In the genomic region with DNA sequence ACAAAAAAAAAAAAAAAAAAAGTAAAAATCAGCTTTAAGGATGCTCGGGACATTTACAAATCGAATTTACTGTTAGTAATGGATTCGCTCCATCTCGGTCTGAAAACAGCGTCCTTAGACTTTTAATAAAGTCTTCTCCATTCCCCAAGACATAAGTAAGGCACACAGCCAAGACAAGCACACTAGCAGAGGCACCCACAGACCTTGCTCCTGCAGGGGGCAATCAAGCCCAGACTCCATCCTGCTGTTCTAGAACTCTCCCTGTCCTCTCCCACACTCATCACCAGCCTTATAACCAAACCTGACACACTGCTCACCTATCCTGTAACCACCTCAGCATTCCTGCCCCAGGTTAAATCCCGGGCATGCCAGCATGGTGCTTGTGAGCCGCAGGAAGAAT, we compare ENCODE assay signal across 9 mouse cellular contexts. TPM values are rescaled to one million over a fixed set of nuclear protein-coding genes. Genes with fewer than 3 reads are reported as not detected.
DNase-seq lines count a peak whose midpoint lies in the region; ATAC-seq and TF ChIP-seq lines count a peak whose summit lies in the region.
"Had no signal": no experiment of that assay in that cellular context is flagged by ENCODE, and none has a peak within 500 bp of the region (broad histone marks: within the 10 kb centered on the region; RNA-seq: fewer than 3 reads in every experiment).

No protein-coding gene starts in this region.

- peak; percentile 29 for TF ChIP-seq CTCF in lung, embryonic 14.5 days (IDR thresholded peaks at IDR 0.05; ENCODE audit: low read depth)

- no peak for ATAC-seq in forebrain, embryonic 13.5 days
- ATAC-seq in intestine, embryonic 14.5 days (replicated peaks; ENCODE audit: low FRiP score, low TSS enrichment, low read depth) = no peak
- ATAC-seq in lung, embryonic 14.5 days (ENCODE audit: insufficient read depth) = peak; percentile 35; the same call in 1 of the 2 replicates
- no peak for ATAC-seq in megakaryocyte, adult 5-6 weeks (ENCODE audit: poor library complexity, severe bottlenecking)

- no peak overlapping the region for H3K9ac ChIP-seq in forebrain, embryonic 13.5 days
- no peak overlapping the region for H3K9ac ChIP-seq in intestine, embryonic 14.5 days (ENCODE audit: low read length)
- no peak overlapping the region for H3K9ac ChIP-seq in lung, embryonic 14.5 days
- H3K9ac ChIP-seq: embryonic facial prominence, embryonic 12.5 days had no signal

- no peak overlapping the region for H3K4me3 ChIP-seq in forebrain, embryonic 13.5 days
- no peak overlapping the region for H3K4me3 ChIP-seq in intestine, embryonic 14.5 days (ENCODE audit: low read depth, low read length)
- no peak overlapping the region for H3K4me3 ChIP-seq in lung, embryonic 14.5 days (ENCODE audit: low read depth, low read length)
- H3K4me3 ChIP-seq: embryonic facial prominence, embryonic 12.5 days had no signal

- H3K4me2 ChIP-seq in forebrain, embryonic 13.5 days = no peak overlapping the region
- H3K4me2 ChIP-seq in intestine, embryonic 14.5 days (ENCODE audit: low read length) = no peak overlapping the region
- no peak overlapping the region for H3K4me2 ChIP-seq in lung, embryonic 14.5 days
- H3K4me2 ChIP-seq: embryonic facial prominence, embryonic 12.5 days had no signal

- no peaks in the 10 kb centered on the region for H3K9me3 ChIP-seq in forebrain, embryonic 13.5 days (replicated peaks)
- no peaks in the 10 kb centered on the region for H3K9me3 ChIP-seq in intestine, embryonic 14.5 days (ENCODE audit: control insufficient read depth, low read length)
- no peaks in the 10 kb centered on the region for H3K9me3 ChIP-seq in lung, embryonic 14.5 days (ENCODE audit: low read depth, low read length)
- H3K9me3 ChIP-seq: embryonic facial prominence, embryonic 12.5 days had no signal

- no peaks in the 10 kb centered on the region for H3K36me3 ChIP-seq in forebrain, embryonic 13.5 days (ENCODE audit: poor library complexity, severe bottlenecking)
- H3K36me3 ChIP-seq in intestine, embryonic 14.5 days (ENCODE audit: control insufficient read depth, insufficient read depth, low read length) = no peaks in the 10 kb centered on the region
- no peaks in the 10 kb centered on the region for H3K36me3 ChIP-seq in lung, embryonic 14.5 days (ENCODE audit: insufficient read depth)
- H3K36me3 ChIP-seq: embryonic facial prominence, embryonic 12.5 days had no signal

- peaks cover 33% of the 10 kb centered on the region for H3K4me1 ChIP-seq in forebrain, embryonic 13.5 days
- peaks cover 21% of the 10 kb centered on the region for H3K4me1 ChIP-seq in intestine, embryonic 14.5 days (replicated peaks; ENCODE audit: control insufficient read depth, insufficient read depth, low read length)
- H3K4me1 ChIP-seq in lung, embryonic 14.5 days (ENCODE audit: insufficient read depth) = peaks cover 4% of the 10 kb centered on the region

- 78% methylated on average over 7 of the region's 7 CpGs for WGBS in forebrain, embryonic 13.5 days
- WGBS in intestine, embryonic 14.5 days = 72% methylated on average over 7 of the region's 7 CpGs
- WGBS in lung, embryonic 14.5 days = 61% methylated on average over 7 of the region's 7 CpGs

- peak overlapping the region; percentile 74 for H3K27ac ChIP-seq in forebrain, embryonic 13.5 days
- H3K27ac ChIP-seq in intestine, embryonic 14.5 days (ENCODE audit: low read depth) = peak overlapping the region; percentile 54
- H3K27ac ChIP-seq in lung, embryonic 14.5 days (ENCODE audit: low read depth) = peak overlapping the region; percentile 63
- H3K27ac ChIP-seq: embryonic facial prominence, embryonic 12.5 days had no signal

- no peaks in the 10 kb centered on the region for H3K27me3 ChIP-seq in forebrain, embryonic 13.5 days
- no peaks in the 10 kb centered on the region for H3K27me3 ChIP-seq in intestine, embryonic 14.5 days (replicated peaks; ENCODE audit: control insufficient read depth, insufficient read depth, low read length)
- no peaks in the 10 kb centered on the region for H3K27me3 ChIP-seq in lung, embryonic 14.5 days (ENCODE audit: insufficient read depth, low read length)
- H3K27me3 ChIP-seq: embryonic facial prominence, embryonic 12.5 days had no signal

- DNase-seq in adrenal gland, postnatal 14 days = peak; percentile 26
- DNase-seq in adrenal gland, postnatal 10 days = no peak
- DNase-seq in intestine, embryonic 14.5 days (ENCODE audit: low spot score) = no peak
- DNase-seq in lung, embryonic 14.5 days = peak; percentile 57
- DNase-seq in c-Kit-positive CD71-positive TER-119-positive erythroid progenitor cells, embryonic 14.5 days (ENCODE audit: low spot score) = no peak
- no peak for DNase-seq in embryo, embryonic 10 days (ENCODE audit: low spot score)

RNA-seq across cellular contexts. Expression of gene Tmtc1, which starts 52.9 kb away (rescaled TPM):
- 10.7 and 13.2 TPM in 2 replicates for total RNA-seq in adrenal gland, postnatal 14 days (2021)
- total RNA-seq in adrenal gland, postnatal 10 days (2021) = 10 to 100 TPM in 1 of 2 experiments, 1 to 10 TPM in 1; 8.5 to 15.2 TPM
- 0.87 and 1.1 TPM in 2 replicates for polyA plus RNA-seq in forebrain, embryonic 13.5 days (2015; fragmentation: Nextera tagmentation; extraction: Ambion mirVana)
- polyA plus RNA-seq in intestine, embryonic 14.5 days (2014; fragmentation: Nextera tagmentation; extraction: Ambion mirVana) = 2.3 and 2.8 TPM in 2 replicates
- 3.6 and 4.4 TPM in 2 replicates for polyA plus RNA-seq in lung, embryonic 14.5 days (2014; fragmentation: Nextera tagmentation; extraction: Ambion mirVana)
- not detected in 2 replicates for total RNA-seq in megakaryocyte, adult 5-6 weeks (2015)
- 0.07 and 0.12 TPM in 2 replicates for total RNA-seq in megakaryocyte, adult 5-6 weeks (2017)

Comparison
In these comparisons a context has a peak if more than half of its experiments do, and no peak if none do; other contexts are left out.
1. DNase-seq: peak in adrenal gland, postnatal 14 days (single experiment) and lung, embryonic 14.5 days (single experiment); none in adrenal gland, postnatal 10 days (single experiment), intestine, embryonic 14.5 days (single experiment), c-Kit-positive CD71-positive TER-119-positive erythroid progenitor cells, embryonic 14.5 days (single experiment) and embryo, embryonic 10 days (single experiment).
2. RNA of gene Tmtc1, which starts 52.9 kb away (total RNA-seq): 8.5 to 15.2 TPM in adrenal gland, postnatal 10 days and 10.7 to 13.2 TPM in adrenal gland, postnatal 14 days; 0.07 to 0.12 TPM in megakaryocyte, adult 5-6 weeks; every median in the first group is over 4 times any median in the second.
3. Peak in every context shown above with its lines, with median percentiles within 50 percentile points of each other: H3K27ac ChIP-seq.